Mouse (Mus musculus): ENCODE measurements around the gene Ltbp2. TPM values are rescaled to one million over a fixed set of nuclear protein-coding genes. Genes with fewer than 3 reads are reported as not detected.

The Ltbp2 gene
- polyA plus RNA-seq (2017; shearing (Covaris generic)), result 0.23 TPM

GRCm38 (mm10) chr12:84876481-84877121 lies at the start of gene Ltbp2:
TSS of gene Ltbp2 (minus strand) at chr12:84876532.

GRCm38 (mm10) chr12:84772726-84773441 lies 103.4 kb downstream of the Ltbp2 start, which contains the start of the genes Npc2 and Isca2:
TSS of gene Npc2 (minus strand) at chr12:84773152.
TSS of gene Isca2 (plus strand) at chr12:84773251.

Other genes with a start within 250 kb of the Ltbp2 start
- gene Vrtn, start 235.5 kb downstream of the Ltbp2 start, polyA plus RNA-seq (2017; shearing (Covaris generic)), result 0.13 TPM
- not detected for gene Syndig1l, start 177.7 kb downstream of the Ltbp2 start, polyA plus RNA-seq (2017; shearing (Covaris generic))
- 104 TPM for gene Npc2, start 103.4 kb downstream of the Ltbp2 start, polyA plus RNA-seq (2017; shearing (Covaris generic))
- 113 TPM for gene Isca2, start 103.3 kb downstream of the Ltbp2 start, polyA plus RNA-seq (2017; shearing (Covaris generic))
- 124 TPM for gene Fcf1, start 94.4 kb upstream of the Ltbp2 start, polyA plus RNA-seq (2017; shearing (Covaris generic))
- 40.6 TPM for gene Arel1, start 94.4 kb upstream of the Ltbp2 start, polyA plus RNA-seq (2017; shearing (Covaris generic))
- gene Ylpm1, start 119.8 kb upstream of the Ltbp2 start, polyA plus RNA-seq (2017; shearing (Covaris generic)), result 35.2 TPM
- 6.1 TPM for gene Prox2, start 234.2 kb upstream of the Ltbp2 start, polyA plus RNA-seq (2017; shearing (Covaris generic))
- gene Dlst, start 234.3 kb upstream of the Ltbp2 start, polyA plus RNA-seq (2017; shearing (Covaris generic)), result 97.0 TPM

Data from CD4-positive, CD25-positive, alpha-beta regulatory T cell (primary cell).